Mouse (Mus musculus) lung, embryonic 15.5 days (tissue): Measurements from ENCODE around the gene Foxf1. TPM values are rescaled to one million over a fixed set of nuclear protein-coding genes. Genes with fewer than 3 reads are reported as not detected.

Experiments
- ATAC-seq: fragments of 200-750 bp; cut with Nextera tagmentation; 2 replicates; pipeline ENCODE4 v1.8.0; 2017; ENCODE audit warnings: moderate number of reproducible peaks, borderline replicate concordance; ENCODE audit not compliant: low FRiP score, low TSS enrichment; ENCODE audit errors: extremely low read depth
- H3K27ac ChIP-seq: fragments of 300-500 bp; sonication (generic); 2 replicates; pipeline ENCODE4 v1.5.1; 2015; ENCODE audit warnings: moderate library complexity, mild to moderate bottlenecking, inconsistent platforms
- H3K27me3 ChIP-seq: fragments of 300-500 bp; sonication (generic); 2 replicates; pipeline ENCODE4 v1.6.1; 2015; ENCODE audit warnings: inconsistent platforms
- H3K36me3 ChIP-seq: fragments of 300-500 bp; sonication (generic); 2 replicates; pipeline ENCODE4 v1.6.1; 2015; ENCODE audit warnings: inconsistent platforms
- H3K4me1 ChIP-seq: fragments of 300-500 bp; sonication (generic); 2 replicates; pipeline ENCODE4 v1.6.1; 2015; ENCODE audit warnings: inconsistent platforms
- H3K4me2 ChIP-seq: fragments of 300-500 bp; sonication (generic); 2 replicates; pipeline ENCODE4 v1.6.1; 2015; ENCODE audit warnings: inconsistent platforms, mild to moderate bottlenecking, moderate library complexity
- H3K4me3 ChIP-seq: fragments of 300-500 bp; sonication (generic); 2 replicates; pipeline ENCODE4 v1.5.1; 2015; ENCODE audit warnings: mild to moderate bottlenecking, inconsistent platforms
- H3K9ac ChIP-seq: fragments of 300-500 bp; sonication (generic); 2 replicates; pipeline ENCODE4 v1.6.1; 2015; ENCODE audit warnings: inconsistent platforms
- H3K9me3 ChIP-seq: fragments of 300-500 bp; sonication (generic); 2 replicates; pipeline ENCODE4 v1.6.1; 2016; ENCODE audit warnings: inconsistent platforms
- WGBS: fragments of 180-500 bp; shearing (Covaris S2); methylation state at CpG from one replicate; pipeline ENCODE4 v1.1.7; 2015; 5-methylcytosine and 5-hydroxymethylcytosine counted together
- polyA plus RNA-seq: library from polyadenylated mRNA; unstranded; fragments of >200 nt; fragmentation: Nextera tagmentation; extraction: Ambion mirVana; gene quantifications from 2 replicates; pipeline ENCODE4 v1.2.1, GENCODE M21; 2015

Foxf1 gene
- 151 and 157 TPM in 2 replicates for polyA plus RNA-seq

DNA sequence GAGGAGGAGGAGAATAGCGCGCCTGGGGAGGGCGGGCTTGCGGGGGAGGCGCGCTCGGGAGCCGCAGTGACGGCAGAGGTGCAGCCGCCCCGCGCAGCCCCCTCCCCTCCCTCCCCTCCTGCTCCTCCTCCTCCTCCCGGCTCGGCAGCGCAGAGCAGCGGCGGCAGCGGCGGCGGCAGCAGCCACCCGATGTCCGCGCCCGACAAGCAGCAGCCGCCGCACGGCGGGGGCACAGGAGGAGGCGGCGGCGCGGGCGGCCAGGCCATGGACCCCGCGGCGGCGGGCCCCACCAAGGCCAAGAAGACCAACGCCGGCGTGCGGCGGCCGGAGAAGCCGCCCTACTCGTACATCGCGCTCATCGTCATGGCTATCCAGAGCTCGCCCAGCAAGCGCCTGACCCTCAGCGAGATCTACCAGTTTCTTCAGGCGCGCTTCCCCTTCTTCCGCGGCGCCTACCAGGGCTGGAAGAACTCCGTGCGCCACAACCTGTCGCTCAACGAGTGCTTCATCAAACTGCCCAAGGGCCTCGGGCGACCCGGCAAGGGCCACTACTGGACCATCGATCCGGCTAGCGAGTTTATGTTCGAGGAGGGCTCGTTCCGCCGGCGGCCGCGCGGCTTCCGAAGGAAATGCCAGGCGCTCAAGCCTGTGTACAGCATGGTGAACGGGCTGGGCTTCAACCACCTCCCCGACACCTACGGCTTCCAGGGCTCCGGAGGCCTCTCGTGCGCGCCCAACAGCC lies at the start of gene Foxf1:
Gene Foxf1 (plus strand): TSS at position 177 of the 742 bp plus-strand sequence.
- WGBS: 0% methylated on average over 64 of the region's 83 CpGs
- peak within 1 kb of the TSS; percentile 82 for H3K9ac ChIP-seq
- H3K27me3 ChIP-seq: peaks cover 91% of the 10 kb centered on the region
- H3K4me1 ChIP-seq: peaks cover 19% of the 10 kb centered on the region
- H3K4me2 ChIP-seq: peak within 1 kb of the TSS; percentile 78
- H3K36me3 ChIP-seq: no peaks in the 10 kb centered on the region
- ATAC-seq: peak; percentile 89
- peak within 1 kb of the TSS; percentile 99 for H3K27ac ChIP-seq
- no peaks in the 10 kb centered on the region for H3K9me3 ChIP-seq
- peak within 1 kb of the TSS; percentile 73 for H3K4me3 ChIP-seq

GRCm38 (mm10) chr8:121035611-121036010 lies 48.6 kb upstream of the Foxf1 start:
- Histone ChIP-seq H3K27ac (no peak overlapping the region), H3K36me3 (no peaks in the 10 kb centered on the region), H3K9ac (no peak overlapping the region), H3K4me1 (peaks cover 5% of the 10 kb centered on the region; the same call in 1 of the 2 replicates), H3K4me2 (no peak overlapping the region), H3K4me3 (no peak overlapping the region), H3K27me3 (0 out of 2 replicates have a peak, but pooled peaks cover 9% of the 10 kb centered on the region), H3K9me3 (no peaks in the 10 kb centered on the region)
- ATAC-seq: no peak
- WGBS: 38% methylated on average over 8 of the region's 8 CpGs

GRCm38 (mm10) chr8:121043719-121044440 lies 40.3 kb upstream of the Foxf1 start:
- 10% methylated on average over 19 of the region's 19 CpGs for WGBS

GRCm38 (mm10) chr8:121047441-121047840 lies 36.7 kb upstream of the Foxf1 start:
- Histone ChIP-seq H3K4me2 (no peak overlapping the region), H3K36me3 (no peaks in the 10 kb centered on the region), H3K27me3 (no peaks in the 10 kb centered on the region), H3K9ac (no peak overlapping the region), H3K27ac (no peak overlapping the region), H3K4me3 (no peak overlapping the region), H3K9me3 (0 out of 2 replicates have a peak, but pooled peaks cover 4% of the 10 kb centered on the region), H3K4me1 (peaks cover 18% of the 10 kb centered on the region)
- WGBS: 66% methylated on average over 9 of the region's 9 CpGs
- ATAC-seq: no peak

More at GRCm38 (mm10) chr8:121043719-121044440, 40.3 kb upstream of the Foxf1 start:
- H3K9ac ChIP-seq: no peak overlapping the region
- ATAC-seq: no peak
- no peaks in the 10 kb centered on the region for H3K36me3 ChIP-seq
- no peak overlapping the region for H3K27ac ChIP-seq
- H3K4me3 ChIP-seq: no peak overlapping the region
- H3K27me3 ChIP-seq: no peaks in the 10 kb centered on the region
- 0 out of 2 replicates have a peak, but pooled peaks cover 4% of the 10 kb centered on the region for H3K9me3 ChIP-seq
- H3K4me1 ChIP-seq: peaks cover 12% of the 10 kb centered on the region
- H3K4me2 ChIP-seq: peak overlapping the region; percentile 38; the same call in 1 of the 2 replicates

- Histone ChIP-seq H3K4me1 (peaks cover 1% of the 10 kb centered on the region; the same call in 1 of the 2 replicates), H3K27ac (no peak overlapping the region), H3K27me3 (no peaks in the 10 kb centered on the region), H3K9ac (no peak overlapping the region), H3K36me3 (peaks cover 44% of the 10 kb centered on the region), H3K9me3 (no peaks in the 10 kb centered on the region), H3K4me3 (no peak overlapping the region), H3K4me2 (no peak overlapping the region)
- ATAC-seq: no peak
- 66% methylated on average over 9 of the region's 9 CpGs for WGBS
These were observed 26.1 kb upstream of the Foxf1 start for GRCm38 (mm10) chr8:121058081-121058480.

DNA sequence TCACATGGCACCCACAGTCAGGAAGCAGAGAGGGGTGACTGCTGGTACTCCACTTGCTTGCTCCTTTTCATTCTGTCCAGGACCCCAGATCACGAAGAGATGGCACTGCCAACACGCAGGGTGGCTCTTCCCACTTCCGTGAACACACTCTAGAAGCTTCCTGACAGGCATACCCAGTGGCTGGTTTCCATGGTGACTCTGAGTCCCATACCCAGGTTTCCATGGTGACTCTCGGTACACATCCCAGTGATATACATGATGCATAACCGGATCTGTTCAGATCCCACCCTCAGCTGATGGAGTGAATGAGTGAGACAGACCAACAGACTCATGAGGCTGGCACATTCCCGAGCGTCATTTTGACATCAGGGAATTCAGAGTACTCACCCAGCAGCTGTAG lies 25.1 kb upstream of the Foxf1 start:
- Histone ChIP-seq H3K36me3 (peaks cover 51% of the 10 kb centered on the region), H3K4me2 (no peak overlapping the region)

GRCm38 (mm10) chr8:121062521-121062920 lies 21.7 kb upstream of the Foxf1 start:
- Histone ChIP-seq H3K4me1 (no peaks in the 10 kb centered on the region), H3K9me3 (no peaks in the 10 kb centered on the region), H3K4me2 (no peak overlapping the region), H3K9ac (no peak overlapping the region), H3K27ac (no peak overlapping the region), H3K36me3 (peaks cover 71% of the 10 kb centered on the region), H3K27me3 (no peaks in the 10 kb centered on the region), H3K4me3 (no peak overlapping the region)
- no peak for ATAC-seq
- 96% methylated on average over 6 of the region's 6 CpGs for WGBS

More for the DNA sequence above, 25.1 kb upstream of the Foxf1 start:
- H3K9me3 ChIP-seq: no peaks in the 10 kb centered on the region
- no peaks in the 10 kb centered on the region for H3K27me3 ChIP-seq
- no peak overlapping the region for H3K4me3 ChIP-seq
- no peak for ATAC-seq
- H3K9ac ChIP-seq: no peak overlapping the region
- no peaks in the 10 kb centered on the region for H3K4me1 ChIP-seq
- WGBS: 78% methylated on average over 7 of the region's 7 CpGs
- no peak overlapping the region for H3K27ac ChIP-seq

- WGBS: 66% methylated on average over 13 of the region's 13 CpGs
- H3K4me2 ChIP-seq: no peak overlapping the region
- H3K27ac ChIP-seq: no peak overlapping the region
- peaks cover 63% of the 10 kb centered on the region for H3K36me3 ChIP-seq
- H3K4me3 ChIP-seq: no peak overlapping the region
- no peaks in the 10 kb centered on the region for H3K4me1 ChIP-seq
- H3K9ac ChIP-seq: no peak overlapping the region
- no peaks in the 10 kb centered on the region for H3K27me3 ChIP-seq
- H3K9me3 ChIP-seq: no peaks in the 10 kb centered on the region
- ATAC-seq: no peak
These were observed 20.5 kb upstream of the Foxf1 start for GRCm38 (mm10) chr8:121063649-121064048.

DNA sequence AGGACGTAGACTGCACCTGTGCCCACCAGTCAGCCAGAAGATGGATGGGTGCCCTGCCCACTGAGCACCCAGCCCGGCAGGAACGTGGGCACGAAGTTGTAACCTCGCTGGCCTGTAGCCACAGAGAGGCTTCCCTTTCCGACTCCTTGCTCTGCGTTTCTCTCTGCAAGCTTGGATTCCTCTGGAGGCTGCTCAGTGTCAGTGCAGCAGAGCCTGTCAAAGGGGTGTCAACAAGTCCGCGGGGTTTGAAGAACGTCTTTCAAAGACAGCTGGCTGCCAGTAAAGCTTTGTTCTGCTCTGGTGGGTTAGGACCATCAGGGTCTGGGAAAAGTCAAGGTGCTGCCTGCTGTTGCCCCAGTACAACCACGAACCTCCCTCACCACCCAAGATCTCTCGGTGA lies 12.7 kb upstream of the Foxf1 start:
- Histone ChIP-seq H3K27me3 (peaks cover 48% of the 10 kb centered on the region), H3K36me3 (peaks cover 2% of the 10 kb centered on the region; the same call in 1 of the 2 replicates), H3K4me2 (no peak overlapping the region), H3K4me3 (no peak overlapping the region), H3K9ac (no peak overlapping the region), H3K27ac (no peak overlapping the region), H3K9me3 (no peaks in the 10 kb centered on the region), H3K4me1 (peaks cover 22% of the 10 kb centered on the region)
- no peak for ATAC-seq
- WGBS: 12% methylated on average over 12 of the region's 12 CpGs

DNA sequence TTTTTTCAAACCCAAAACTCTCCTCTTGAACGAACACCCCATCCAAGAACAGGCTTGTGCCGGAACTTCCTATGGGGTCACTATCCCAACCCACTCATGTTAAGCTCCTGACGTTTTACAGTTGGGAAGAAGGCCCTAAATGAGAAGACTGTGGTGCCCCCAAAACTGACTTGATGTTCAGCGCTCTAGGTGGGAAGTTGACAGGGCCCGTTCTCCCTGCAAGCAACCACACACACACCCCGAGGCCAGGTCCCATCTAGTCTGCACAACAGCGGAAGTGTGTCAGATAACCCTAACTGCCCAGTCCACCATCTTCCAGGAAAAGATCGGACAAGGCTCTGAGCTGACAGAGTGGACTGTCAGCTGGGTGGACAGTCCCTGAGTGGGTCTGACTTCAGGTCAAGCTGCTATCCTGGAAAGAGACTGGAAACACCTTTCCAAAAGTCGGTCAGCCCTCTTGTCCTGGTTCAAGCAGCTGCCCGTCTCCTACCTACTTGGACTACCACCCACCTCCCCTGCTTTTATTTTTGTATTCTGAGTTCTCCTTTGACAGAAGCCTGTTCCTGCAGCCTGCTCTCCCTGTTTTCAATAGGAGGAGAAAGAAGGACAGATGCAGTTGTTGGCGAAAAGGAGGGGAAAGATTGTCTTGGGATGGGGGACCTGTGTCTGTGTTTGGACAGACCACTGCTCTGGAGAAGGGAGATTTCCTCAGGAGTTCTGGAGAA lies 11.6 kb upstream of the Foxf1 start:
- Histone ChIP-seq H3K4me1 (peaks cover 22% of the 10 kb centered on the region), H3K9ac (no peak overlapping the region), H3K27ac (no peak overlapping the region), H3K27me3 (peaks cover 59% of the 10 kb centered on the region), H3K36me3 (peaks cover 2% of the 10 kb centered on the region; the same call in 1 of the 2 replicates), H3K4me2 (peak overlapping the region; percentile 52), H3K4me3 (no peak overlapping the region), H3K9me3 (no peaks in the 10 kb centered on the region)
- WGBS: 32% methylated on average over 11 of the region's 11 CpGs
- ATAC-seq: no peak

GRCm38 (mm10) chr8:121073174-121074107 lies 10.7 kb upstream of the Foxf1 start:
- Histone ChIP-seq H3K27ac (peak overlapping the region; percentile 36), H3K9me3 (no peaks in the 10 kb centered on the region), H3K27me3 (peaks cover 65% of the 10 kb centered on the region), H3K4me3 (peak overlapping the region; percentile 23), H3K36me3 (peaks cover 2% of the 10 kb centered on the region; the same call in 1 of the 2 replicates), H3K4me1 (peaks cover 22% of the 10 kb centered on the region), H3K9ac (peak overlapping the region; percentile 30), H3K4me2 (peak overlapping the region; percentile 52)
- 8% methylated on average over 48 of the region's 48 CpGs for WGBS
- no peak for ATAC-seq
